Mouse (Mus musculus) CD4-positive, CD25-positive, alpha-beta regulatory T cell, adult 2 months (primary cell): ENCODE results near the gene Fbrs.
"Not testable (repeated sequence)": the region's sequence is repeated elsewhere in the genome, so short reads cannot be mapped to it uniquely, and the experiment has no call there.

Experiments used
- DNase-seq: peaks from one replicate; pipeline ENCODE4 v3.0.0-alpha.2; 2012; ENCODE audit warnings: low read depth, low spot score

Fbrs gene

GRCm38 (mm10) chr7:127478635-127479317, at the start of gene Fbrs:
Gene Fbrs (plus strand): TSS chr7:127479199.
- DNase-seq: no peak

GRCm38 (mm10) chr7:127435206-127435605, 43.8 kb upstream of the Fbrs start:
- DNase-seq: no peak

- peak; percentile 63 for DNase-seq
These were observed 41.3 kb upstream of the Fbrs start for GRCm38 (mm10) chr7:127437724-127438123.

GRCm38 (mm10) chr7:127443976-127444375, 35.0 kb upstream of the Fbrs start:
- DNase-seq: no peak

GRCm38 (mm10) chr7:127448521-127449300, 30.3 kb upstream of the Fbrs start, which contains the start of gene Zfp689:
Gene Zfp689 (minus strand): TSS chr7:127449158.
- peak; percentile 96 for DNase-seq

- DNase-seq: no peak
These were observed 29.0 kb upstream of the Fbrs start for GRCm38 (mm10) chr7:127449966-127450365.

GRCm38 (mm10) chr7:127453056-127453455, 25.9 kb upstream of the Fbrs start:
- no peak for DNase-seq

- no peak for DNase-seq
These were observed 24.1 kb upstream of the Fbrs start for GRCm38 (mm10) chr7:127454905-127455304.

- not testable (repeated sequence) for DNase-seq
These were observed 20.5 kb upstream of the Fbrs start for GRCm38 (mm10) chr7:127458371-127459122.

GRCm38 (mm10) chr7:127459311-127459710, 19.7 kb upstream of the Fbrs start, which contains the start of gene Prr14:
Gene Prr14 (plus strand): TSS chr7:127459611.
- not testable (repeated sequence) for DNase-seq

GRCm38 (mm10) chr7:127465191-127465590, 13.8 kb upstream of the Fbrs start:
- DNase-seq: no peak

- DNase-seq: not testable (repeated sequence)
These were observed 13.3 kb upstream of the Fbrs start for GRCm38 (mm10) chr7:127465670-127466069.

GRCm38 (mm10) chr7:127466606-127467005, 12.4 kb upstream of the Fbrs start:
- no peak for DNase-seq

GRCm38 (mm10) chr7:127470011-127470715, 8.8 kb upstream of the Fbrs start:
- DNase-seq: peak; percentile 29

GRCm38 (mm10) chr7:127470743-127471645, 8.0 kb upstream of the Fbrs start:
- DNase-seq: peak; percentile 95

GRCm38 (mm10) chr7:127471646-127472010, 7.4 kb upstream of the Fbrs start:
- DNase-seq: peak; percentile 47

GRCm38 (mm10) chr7:127472060-127472459, 6.9 kb upstream of the Fbrs start:
- no peak for DNase-seq

- no peak for DNase-seq
These were observed 5.3 kb upstream of the Fbrs start for GRCm38 (mm10) chr7:127473705-127474104.

GRCm38 (mm10) chr7:127474378-127475070, 4.5 kb upstream of the Fbrs start:
- DNase-seq: no peak
